Mouse (Mus musculus): ENCODE measurements at regions not wholly inside any gene's neighbourhood (a gene's known extent, or its start where the extent isn't known, plus 50 kb on each side); places are given as distances from the start of the nearest gene placed in this dataset.
A peak's percentile ranks its signal among the peaks of the same experiment; 100 is the strongest.

GRCm38 (mm10) chr8:112196423-112196822 is 181.6 kb upstream of the Gm6793 start:
- DNase-seq, result no peak

GRCm38 (mm10) chr8:112195880-112196279 is 181.0 kb upstream of the Gm6793 start:
- DNase-seq, result no peak

GRCm38 (mm10) chr8:112191846-112192245 is 177.0 kb upstream of the Gm6793 start:
- DNase-seq, result peak; percentile 35 to 58

DNA sequence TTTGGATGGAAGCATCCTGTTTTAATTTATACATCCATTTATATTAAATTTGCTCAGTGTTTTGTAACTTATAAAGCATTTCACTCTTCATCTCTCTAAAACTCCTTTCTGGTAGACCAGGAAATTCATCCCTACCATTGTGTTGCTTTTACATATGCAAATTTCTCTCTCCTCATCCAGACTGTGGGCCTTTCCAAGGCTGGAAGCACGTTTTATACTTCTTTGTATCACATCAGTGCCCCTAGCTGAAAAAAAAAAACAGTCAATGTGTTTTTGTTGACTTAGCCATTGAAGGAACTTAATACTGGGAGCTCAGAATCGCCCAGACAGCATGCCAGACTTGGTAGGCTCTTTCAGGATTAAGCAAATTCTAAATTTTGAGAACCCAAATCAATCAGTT is 174.9 kb upstream of the Gm6793 start:
- no peak for DNase-seq

DNA sequence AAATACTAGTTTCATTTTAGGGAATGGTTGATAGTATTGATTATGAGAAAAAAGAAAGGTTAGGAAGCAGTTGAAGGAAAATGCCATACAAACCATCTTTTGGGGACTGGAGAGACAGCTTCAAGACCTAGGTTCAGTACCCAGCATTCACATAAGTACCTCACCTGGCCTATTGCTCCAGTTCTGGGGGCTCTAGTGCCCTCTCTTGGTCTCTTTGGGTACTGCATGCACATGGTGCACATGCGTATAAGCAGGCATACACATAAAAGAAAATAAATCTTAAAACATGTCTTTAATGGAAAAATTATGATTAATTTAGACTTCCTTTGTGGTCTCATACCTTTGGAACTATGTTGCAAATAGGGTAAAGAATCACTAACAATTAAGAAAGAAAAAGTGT is 155.3 kb upstream of the Gm6793 start:
- no peak for DNase-seq

GRCm38 (mm10) chr8:112156656-112157055 is 141.8 kb upstream of the Gm6793 start:
- no peak for DNase-seq

DNA sequence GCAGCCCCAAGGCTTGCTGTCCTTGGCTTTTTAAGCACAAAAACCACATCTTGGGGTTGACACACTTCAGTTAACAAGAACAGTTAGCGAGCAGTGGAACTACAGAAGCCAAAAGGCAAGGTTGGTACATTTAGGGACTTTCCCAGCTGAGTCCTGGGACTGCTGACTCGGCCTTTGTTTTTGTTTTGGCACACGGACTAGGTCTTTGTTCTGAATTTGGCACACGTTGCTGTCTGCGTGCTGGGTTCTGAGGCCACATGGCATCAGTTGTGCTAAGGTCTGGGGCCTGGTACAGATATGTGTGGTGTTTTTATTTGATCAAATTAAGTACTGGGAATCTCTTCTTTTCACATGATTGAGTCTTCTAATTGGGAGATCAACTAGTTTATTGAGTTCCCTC is 124.1 kb upstream of the Gm6793 start:
- peak; percentile 31 to 35 for DNase-seq

GRCm38 (mm10) chr8:112130196-112130595 is 115.4 kb upstream of the Gm6793 start:
- DNase-seq, result no peak

GRCm38 (mm10) chr8:112128833-112129518 is 114.1 kb upstream of the Gm6793 start:
- no peak for DNase-seq

DNA sequence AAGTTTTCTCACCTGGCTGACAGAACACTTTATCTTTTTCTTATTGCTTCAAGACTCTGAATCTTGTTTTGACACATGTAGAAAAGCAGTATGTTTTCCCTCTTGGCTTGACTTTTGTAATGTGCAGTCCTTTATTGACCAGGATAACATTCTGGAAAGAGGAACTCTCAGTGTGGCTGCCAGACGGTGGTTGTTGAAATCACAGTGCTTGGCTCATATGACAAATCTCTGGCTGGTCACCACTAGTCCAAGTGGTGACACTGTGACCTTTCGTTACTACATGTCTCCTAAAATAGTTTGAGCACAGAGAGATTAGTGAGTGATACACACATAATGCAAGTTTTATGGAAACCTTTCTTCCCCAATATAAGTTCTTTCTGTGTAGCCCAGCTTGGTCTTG is 97.1 kb upstream of the Gm6793 start:
- DNase-seq, result no peak

GRCm38 (mm10) chr8:112097883-112098635 is 83.2 kb upstream of the Gm6793 start:
- DNase-seq, result peak; percentile 29 to 41

DNA sequence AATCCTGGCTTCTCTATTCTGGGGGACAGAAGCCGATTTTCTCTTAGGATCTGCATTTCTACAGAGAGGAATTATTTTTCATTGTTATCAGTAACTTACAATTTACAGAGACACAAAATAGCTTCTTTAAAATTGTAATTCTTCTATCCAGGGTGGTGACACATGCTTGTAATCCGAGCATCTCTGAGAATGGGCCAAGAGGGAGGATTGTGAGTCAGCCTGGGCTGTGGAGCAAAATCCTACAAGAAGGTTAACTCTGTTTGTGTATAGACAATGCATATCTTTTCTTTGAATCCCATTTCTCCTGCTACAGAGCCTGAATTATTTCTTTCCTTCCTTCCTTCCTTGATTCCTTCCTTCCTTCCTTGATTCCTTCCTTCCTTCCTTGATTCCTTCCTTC is 80.0 kb upstream of the Gm6793 start:
- no peak for DNase-seq

DNA sequence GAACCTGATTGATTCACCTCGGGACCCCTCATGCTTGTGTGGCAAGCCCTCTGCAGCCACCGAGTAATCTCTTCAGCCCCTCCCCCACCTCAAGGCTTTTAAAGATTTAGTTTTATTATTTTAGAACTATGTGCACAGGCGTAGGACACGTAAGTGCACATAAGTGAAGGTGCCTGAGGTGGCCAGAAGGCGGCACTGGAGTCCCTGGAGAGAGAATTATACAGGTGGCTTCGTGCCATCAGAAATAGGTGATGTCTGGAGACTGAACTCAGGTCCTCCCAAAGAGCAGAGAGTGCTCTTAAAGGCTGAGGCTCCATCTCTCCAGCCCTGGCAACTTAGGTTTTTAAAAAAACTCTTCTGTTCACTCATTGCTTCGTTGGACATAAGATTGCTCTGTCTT is 78.7 kb upstream of the Gm6793 start:
- no peak for DNase-seq

DNA sequence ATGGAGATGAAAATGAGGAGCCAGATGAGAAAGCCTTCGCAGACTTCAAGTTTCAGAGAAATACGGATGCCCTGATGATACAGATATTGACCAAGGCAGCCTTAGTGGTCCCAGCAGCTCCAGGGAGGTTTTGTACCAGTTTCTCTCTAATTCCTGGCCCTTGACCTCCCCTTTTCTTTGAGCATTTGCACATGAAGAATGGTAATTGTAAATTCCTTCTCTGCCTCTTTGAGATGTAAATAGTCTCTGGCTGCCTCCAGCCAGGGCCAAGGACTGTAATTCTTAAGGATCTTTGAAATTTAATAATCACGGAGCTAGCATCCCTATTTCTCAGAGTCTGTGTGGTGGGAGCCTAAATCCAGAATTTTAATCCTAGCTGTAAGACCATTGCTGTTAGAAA is 78.0 kb upstream of the Gm6793 start:
- DNase-seq, result no peak

- no peak for DNase-seq
Measured at GRCm38 (mm10) chr8:112078621-112079020, 63.8 kb upstream of the Gm6793 start.

- no peak for DNase-seq
Measured at GRCm38 (mm10) chr8:112072205-112072604, 57.4 kb upstream of the Gm6793 start.

DNA sequence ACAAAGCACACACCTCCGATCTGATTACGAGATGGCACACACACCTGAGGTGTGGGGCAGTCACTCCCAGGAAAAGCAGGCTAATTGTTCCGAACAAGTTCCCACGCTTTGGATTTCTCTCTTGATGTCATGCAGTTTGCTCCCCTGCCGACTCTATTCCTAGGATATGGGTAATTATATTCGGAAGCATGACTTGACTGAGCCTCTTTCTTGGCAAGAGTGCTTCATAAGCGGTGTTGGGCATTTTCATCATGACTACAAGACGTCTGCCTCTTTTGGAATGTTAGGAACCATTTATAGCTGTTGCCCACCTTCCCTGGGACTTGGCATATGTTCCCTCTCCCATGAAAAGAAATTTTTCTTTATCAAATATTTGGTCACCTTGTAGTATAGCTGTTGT is 55.4 kb upstream of the Gm6793 start:
- DNase-seq, result no peak

Data from cerebellum, postnatal 36 days (tissue).